Comparison of ENCODE assay signal across 22 mouse cellular contexts in the genomic region with DNA sequence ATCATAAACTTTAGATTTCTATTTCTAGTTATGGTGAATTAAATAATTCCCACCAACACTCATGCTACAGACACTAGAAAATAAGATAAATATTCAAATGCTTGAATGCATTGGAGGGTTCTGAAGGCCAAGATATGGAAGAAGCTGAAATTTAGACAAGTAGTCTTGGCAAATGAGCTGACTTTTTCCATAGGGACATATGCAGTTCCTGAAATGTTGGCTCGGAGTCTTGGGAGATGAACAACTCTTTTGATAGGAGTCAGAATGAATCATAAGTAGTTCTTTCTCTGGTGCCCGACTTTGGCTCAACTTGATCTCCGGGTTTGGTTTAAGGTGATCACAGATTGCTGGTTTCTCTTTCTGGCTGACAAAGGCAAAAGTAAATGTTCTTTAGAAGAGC.
"Had no signal": no experiment of that assay in that cellular context is flagged by ENCODE, and none has a peak within 500 bp of the region (broad histone marks: within the 10 kb centered on the region; RNA-seq: fewer than 3 reads in every experiment).

No protein-coding gene starts in this region.

- ATAC-seq: midbrain, embryonic 15.5 days had no signal

- DNase-seq: kidney, adult 9 months; kidney, postnatal 14 days; kidney, postnatal 4 days; layer of hippocampus, adult 9-11 months; layer of hippocampus, postnatal 36 days; liver, embryonic 13.5 days; lung, adult 2 months; lung, postnatal 14 days; lung, postnatal 4 days; retina, postnatal 1 day; right cerebral cortex, postnatal 25 days; spleen, adult 18-20 months; thymus, adult 18-20 months; thymus, postnatal 14 days; thymus, postnatal 4 days had no signal

- H3K27ac ChIP-seq: layer of hippocampus, adult 2 months; left cerebral cortex, adult 2 months; liver, embryonic 13.5 days; midbrain, embryonic 12.5 days; midbrain, embryonic 15.5 days; neural tube, embryonic 13.5 days; stomach, embryonic 15.5 days had no signal

- H3K9ac ChIP-seq: liver, embryonic 13.5 days; midbrain, embryonic 12.5 days; midbrain, embryonic 15.5 days; neural tube, embryonic 13.5 days; stomach, embryonic 15.5 days had no signal

- H3K27me3 ChIP-seq: liver, embryonic 13.5 days; midbrain, embryonic 12.5 days; midbrain, embryonic 15.5 days; neural tube, embryonic 13.5 days; stomach, embryonic 15.5 days had no signal

- H3K9me3 ChIP-seq: liver, embryonic 13.5 days; midbrain, embryonic 12.5 days; midbrain, embryonic 15.5 days; neural tube, embryonic 13.5 days; stomach, embryonic 15.5 days had no signal

- H3K36me3 ChIP-seq: liver, embryonic 13.5 days; midbrain, embryonic 12.5 days; midbrain, embryonic 15.5 days; neural tube, embryonic 13.5 days; stomach, embryonic 15.5 days had no signal

- H3K4me1 ChIP-seq: liver, embryonic 13.5 days; midbrain, embryonic 12.5 days; midbrain, embryonic 15.5 days; neural tube, embryonic 13.5 days; stomach, embryonic 15.5 days had no signal

- H3K4me3 ChIP-seq: layer of hippocampus, adult 2 months; left cerebral cortex, adult 2 months; liver, embryonic 13.5 days; midbrain, embryonic 12.5 days; midbrain, embryonic 15.5 days; myocyte; neural tube, embryonic 13.5 days; stomach, embryonic 15.5 days had no signal

- H3K4me2 ChIP-seq: liver, embryonic 13.5 days; midbrain, embryonic 12.5 days; midbrain, embryonic 15.5 days; neural tube, embryonic 13.5 days; stomach, embryonic 15.5 days had no signal
